In genomic region chr2:157704991-157705776, GRCm38 (mm10) we compare ENCODE assay signal across 8 mouse cellular contexts. TPM values are rescaled to one million over a fixed set of nuclear protein-coding genes. Genes with fewer than 3 reads are reported as not detected.
DNase-seq lines count a peak whose midpoint lies in the region; TF ChIP-seq lines count a peak whose summit lies in the region.

No protein-coding gene starts in this region.

- H3K4me3 ChIP-seq in cerebellum, adult 2 months (replicated peaks; ENCODE audit: insufficient read depth, low read depth, low read length) = no peak overlapping the region
- 0 out of 2 replicates have a peak overlapping the region, but pooled peaks have one; percentile 9 for H3K4me3 ChIP-seq in hindbrain, embryonic 10.5 days
- peak overlapping the region; percentile 9; the same call in 1 of the 2 replicates for H3K4me3 ChIP-seq in midbrain, embryonic 10.5 days

- no peaks in the 10 kb centered on the region for H3K27me3 ChIP-seq in cerebellum, adult 2 months (ENCODE audit: control insufficient read depth, insufficient read depth, low read length)
- H3K27me3 ChIP-seq in hindbrain, embryonic 10.5 days (ENCODE audit: insufficient read depth, poor library complexity, severe bottlenecking) = peaks cover 43% of the 10 kb centered on the region
- peaks cover 46% of the 10 kb centered on the region for H3K27me3 ChIP-seq in midbrain, embryonic 10.5 days (ENCODE audit: low read depth, poor library complexity, severe bottlenecking)

- intact Hi-C loops in heart, postnatal 25 days (cut with DNase I) = no loop called here

- H3K4me1 ChIP-seq in cerebellum, adult 2 months (ENCODE audit: control insufficient read depth, insufficient read depth, low read length) = peaks cover 9% of the 10 kb centered on the region
- H3K4me1 ChIP-seq in hindbrain, embryonic 10.5 days (replicated peaks) = peaks cover 52% of the 10 kb centered on the region
- peaks cover 52% of the 10 kb centered on the region for H3K4me1 ChIP-seq in midbrain, embryonic 10.5 days

- peak overlapping the region; percentile 1; the same call in 1 of the 2 replicates for H3K27ac ChIP-seq in cerebellum, adult 2 months (ENCODE audit: insufficient read depth, low read length)
- peak overlapping the region; percentile 70 for H3K27ac ChIP-seq in hindbrain, embryonic 10.5 days
- H3K27ac ChIP-seq in midbrain, embryonic 10.5 days (replicated peaks) = peak overlapping the region; percentile 67

- WGBS in cerebellum, adult 2 months = 64% methylated on average over 28 of the region's 28 CpGs
- 18% methylated on average over 28 of the region's 28 CpGs for WGBS in hindbrain, embryonic 10.5 days
- WGBS in midbrain, embryonic 10.5 days = 22% methylated on average over 28 of the region's 28 CpGs

- TF ChIP-seq POLR2A in cerebellum, adult 2 months (IDR thresholded peaks at IDR 0.05; ENCODE audit: borderline replicate concordance, insufficient read depth, low read length) = no peak

- H3K9me3 ChIP-seq in hindbrain, embryonic 10.5 days = no peaks in the 10 kb centered on the region
- H3K9me3 ChIP-seq in midbrain, embryonic 10.5 days (replicated peaks) = no peaks in the 10 kb centered on the region

- no peaks in the 10 kb centered on the region for H3K36me3 ChIP-seq in hindbrain, embryonic 10.5 days
- no peaks in the 10 kb centered on the region for H3K36me3 ChIP-seq in midbrain, embryonic 10.5 days

- no peak for TF ChIP-seq CTCF in cerebellum, adult 2 months (IDR thresholded peaks at IDR 0.05; ENCODE audit: borderline replicate concordance, insufficient read depth, low read depth, low read length)

- peak in 1 of 2 experiments; percentile 37 for DNase-seq in cerebellum, adult 2 months
- DNase-seq in cerebellum, postnatal 36 days = no peak
- DNase-seq in adrenal gland, postnatal 10 days = peak; percentile 8
- peak; percentile 49 for DNase-seq in hindbrain, embryonic 10.5 days (ENCODE audit: low spot score)
- peak; percentile 23 for DNase-seq in midbrain, embryonic 10.5 days (ENCODE audit: low spot score)
- DNase-seq in spleen, postnatal 14 days (ENCODE audit: low spot score in 2 of 2) = no peak
- DNase-seq in heart, postnatal 25 days (ENCODE audit: low spot score) = no peak
- no peak for DNase-seq in heart, postnatal 4 days

RNA-seq across cellular contexts. Expression of gene Ctnnbl1, which starts 32.0 kb away (rescaled TPM):
- polyA plus RNA-seq in cerebellum, adult 2 months (2012; rRNA removed) = 30.0 and 31.6 TPM in 2 replicates
- total RNA-seq in adrenal gland, postnatal 10 days (2021) = 10 to 100 TPM; 20.6 to 22.6 TPM
- 93.4 and 95.9 TPM in 2 replicates for polyA plus RNA-seq in hindbrain, embryonic 10.5 days (2016; fragmentation: Nextera tagmentation; extraction: Ambion mirVana)
- 96.0 and 102 TPM in 2 replicates for polyA plus RNA-seq in midbrain, embryonic 10.5 days (2016; fragmentation: Nextera tagmentation; extraction: Ambion mirVana)
- 1 to 10 TPM; 9.1 to 9.4 TPM for total RNA-seq in heart, postnatal 25 days (2021)
- total RNA-seq in heart, postnatal 4 days (2021) = 10 to 100 TPM; 16.8 to 18.2 TPM

Comparison
In these comparisons a context has a peak if more than half of its experiments do, and no peak if none do; other contexts are left out.
1. DNase-seq: peak in adrenal gland, postnatal 10 days (single experiment), hindbrain, embryonic 10.5 days (single experiment) and midbrain, embryonic 10.5 days (single experiment); none in cerebellum, postnatal 36 days (0 of 2), spleen, postnatal 14 days (0 of 2), heart, postnatal 25 days (single experiment) and heart, postnatal 4 days (single experiment).
2. H3K27ac ChIP-seq: peak in every context shown above with its lines; median percentile 70 in hindbrain, embryonic 10.5 days; 67 in midbrain, embryonic 10.5 days; 1 in cerebellum, adult 2 months.